Mouse (Mus musculus): Measurements from ENCODE around the gene Iqcf3.

DNA sequence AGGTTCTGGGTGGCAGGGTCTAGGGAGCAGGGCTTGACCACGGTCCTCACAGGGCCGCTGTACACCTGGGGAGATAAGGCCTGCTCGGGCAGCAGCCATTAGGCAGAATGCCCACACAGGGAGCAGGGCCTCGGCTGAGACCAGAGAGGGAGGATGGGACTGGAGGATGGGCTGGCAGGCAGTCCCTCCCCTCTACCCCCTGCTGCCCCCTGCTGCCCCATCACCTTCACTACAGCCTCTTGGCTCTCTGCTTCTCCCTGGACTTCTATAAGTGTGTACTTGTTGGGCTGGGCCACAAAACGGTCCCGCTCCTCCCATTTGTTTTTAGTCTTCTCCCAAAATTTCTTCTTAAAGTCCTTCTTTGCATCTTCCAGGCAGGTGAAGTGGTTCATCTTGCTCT, 87.0 kb downstream of the Iqcf3 start:
- TF ChIP-seq EP300 (IDR thresholded peaks at IDR 0.05; ENCODE audit: insufficient read depth, low read depth, low read length) (peak; percentile 70; the same call in 1 of the 2 replicates), CTCF (IDR thresholded peaks at IDR 0.05) (peak; percentile 82), POLR2A (IDR thresholded peaks at IDR 0.05; ENCODE audit: insufficient read depth, low read depth, low read length) (no peak)
